Mouse (Mus musculus) C2C12 (cell line): Measurements from ENCODE around the gene Nrap. TPM values are rescaled to one million over a fixed set of nuclear protein-coding genes. Genes with fewer than 3 reads are reported as not detected.
A peak's percentile ranks its signal among the peaks of the same experiment; 100 is the strongest.

Experiments used
- H3K27me3 ChIP-seq: one replicate; pipeline ENCODE4 v1.6.1; 2011; ENCODE audit not compliant: control insufficient read depth, insufficient read depth, insufficient read length
- H3K36me3 ChIP-seq: one replicate; pipeline ENCODE4 v1.6.1; 2011; ENCODE audit not compliant: control insufficient read depth, insufficient read depth
- H3K4me3 ChIP-seq: one replicate; pipeline ENCODE4 v1.5.1; 2011; ENCODE audit warnings: mild to moderate bottlenecking, control low read depth; ENCODE audit not compliant: poor library complexity, insufficient read depth, severe bottlenecking
- H3K79me2 ChIP-seq: one replicate; pipeline ENCODE4 v1.6.1; 2011; ENCODE audit not compliant: control insufficient read depth, insufficient read depth
- H3K79me3 ChIP-seq: one replicate; pipeline ENCODE4 v1.6.1; 2011; ENCODE audit warnings: low read depth, control low read depth
- H3ac ChIP-seq: one replicate; pipeline ENCODE3; 2011; ENCODE audit warnings: low read depth; ENCODE audit not compliant: control insufficient read depth, insufficient read length
- CEBPB ChIP-seq: IDR thresholded peaks from one replicate; pipeline ENCODE4 v1.6.1; 2011; ENCODE audit warnings: low read depth, mild to moderate bottlenecking, control low read depth, moderate library complexity
- CTCF ChIP-seq: IDR thresholded peaks from one replicate; pipeline ENCODE4 v1.5.1; 2011; ENCODE audit not compliant: control insufficient read depth, insufficient read depth, insufficient read length
- FOSL1 ChIP-seq: IDR thresholded peaks from one replicate; pipeline ENCODE4 v1.8.0; 2011; ENCODE audit warnings: mild to moderate bottlenecking, low read length; ENCODE audit not compliant: poor library complexity, insufficient read depth, severe bottlenecking
- MAX ChIP-seq: IDR thresholded peaks from one replicate; pipeline ENCODE4 v1.6.1; 2011; ENCODE audit warnings: mild to moderate bottlenecking, control low read depth
- MYOD1 ChIP-seq: IDR thresholded peaks from one replicate; pipeline ENCODE4 v1.6.1; 2011; ENCODE audit warnings: low read depth; ENCODE audit not compliant: control insufficient read depth, insufficient read length
- MYOG ChIP-seq: IDR thresholded peaks from one replicate; pipeline ENCODE4 v1.6.1; 2011; ENCODE audit not compliant: control insufficient read depth, insufficient read length; ENCODE audit errors: extremely low read depth
- USF1 ChIP-seq: IDR thresholded peaks from one replicate; pipeline ENCODE4 v1.6.1; 2011; ENCODE audit warnings: low read depth, mild to moderate bottlenecking, control low read depth, moderate library complexity
- polyA plus RNA-seq: library from polyadenylated mRNA; unstranded; fragments of >200 nt; fragmentation: generic; extraction: Trizol; gene quantifications from one replicate; pipeline ENCODE4 v1.2.1, GENCODE M21; 2012; ENCODE audit warnings: missing spikeins

Nrap gene
- polyA plus RNA-seq, 1 experiment, result 0.88 TPM

- TF ChIP-seq USF1, result no peak
- no peak for TF ChIP-seq FOSL1
- TF ChIP-seq MAX, result no peak
- TF ChIP-seq CEBPB, result no peak
- no peak for TF ChIP-seq MYOD1
- TF ChIP-seq CTCF, result no peak
- TF ChIP-seq MYOG, result no peak
- Histone ChIP-seq H3K79me2 (no peaks in the 10 kb centered on the region), H3K79me3 (no peaks in the 10 kb centered on the region), H3ac (no peak overlapping the region), H3K27me3 (no peaks in the 10 kb centered on the region), H3K36me3 (no peaks in the 10 kb centered on the region), H3K4me3 (no peak overlapping the region)
These were observed 69.5 kb downstream of the Nrap start for GRCm38 (mm10) chr19:56320186-56320860.

- H3K27me3 ChIP-seq, result no peaks in the 10 kb centered on the region
- no peak for TF ChIP-seq MAX
- TF ChIP-seq FOSL1, result no peak
- no peak for TF ChIP-seq USF1
- no peak for TF ChIP-seq CTCF
- no peak for TF ChIP-seq CEBPB
- TF ChIP-seq MYOG, result no peak
- TF ChIP-seq MYOD1, result no peak
- no peaks in the 10 kb centered on the region for H3K79me3 ChIP-seq
- no peaks in the 10 kb centered on the region for H3K79me2 ChIP-seq
- H3K4me3 ChIP-seq, result no peak overlapping the region
- no peaks in the 10 kb centered on the region for H3K36me3 ChIP-seq
- no peak overlapping the region for H3ac ChIP-seq
These were observed 70.2 kb downstream of the Nrap start for GRCm38 (mm10) chr19:56319629-56320028.

- TF ChIP-seq CEBPB (no peak), MYOD1 (no peak), MYOG (no peak), MAX (no peak), FOSL1 (no peak), USF1 (no peak), CTCF (no peak)
- H3K79me2 ChIP-seq, result no peaks in the 10 kb centered on the region
- H3K36me3 ChIP-seq, result no peaks in the 10 kb centered on the region
- H3K4me3 ChIP-seq, result no peak overlapping the region
- no peak overlapping the region for H3ac ChIP-seq
- no peaks in the 10 kb centered on the region for H3K79me3 ChIP-seq
- H3K27me3 ChIP-seq, result no peaks in the 10 kb centered on the region
These were observed 70.6 kb downstream of the Nrap start for GRCm38 (mm10) chr19:56319219-56319618.

- TF ChIP-seq MYOG (no peak), CEBPB (no peak), FOSL1 (no peak), MAX (no peak)
- Histone ChIP-seq H3K79me3 (no peaks in the 10 kb centered on the region), H3K36me3 (no peaks in the 10 kb centered on the region), H3K27me3 (peaks cover 6% of the 10 kb centered on the region), H3K79me2 (no peaks in the 10 kb centered on the region), H3K4me3 (no peak overlapping the region), H3ac (no peak overlapping the region)
These were observed 73.3 kb downstream of the Nrap start for GRCm38 (mm10) chr19:56316531-56316930.

GRCm38 (mm10) chr19:56300835-56301234 is 89.0 kb downstream of the Nrap start:
- no peaks in the 10 kb centered on the region for H3K79me3 ChIP-seq
- TF ChIP-seq CEBPB (no peak), CTCF (no peak), MYOD1 (peak; percentile 30), FOSL1 (no peak)
- H3K27me3 ChIP-seq, result no peaks in the 10 kb centered on the region
- no peaks in the 10 kb centered on the region for H3K36me3 ChIP-seq
- no peaks in the 10 kb centered on the region for H3K79me2 ChIP-seq
- H3K4me3 ChIP-seq, result no peak overlapping the region
- no peak overlapping the region for H3ac ChIP-seq

- TF ChIP-seq MYOD1, result no peak
- no peak for TF ChIP-seq CEBPB
- TF ChIP-seq MAX, result no peak
- no peak for TF ChIP-seq USF1
- TF ChIP-seq FOSL1, result no peak
- no peak for TF ChIP-seq CTCF
- TF ChIP-seq MYOG, result no peak
- Histone ChIP-seq H3K27me3 (no peaks in the 10 kb centered on the region), H3K79me2 (no peaks in the 10 kb centered on the region), H3K4me3 (no peak overlapping the region), H3ac (no peak overlapping the region), H3K36me3 (no peaks in the 10 kb centered on the region), H3K79me3 (no peaks in the 10 kb centered on the region)
These were observed 92.6 kb downstream of the Nrap start for GRCm38 (mm10) chr19:56297264-56297663.
